Mouse (Mus musculus): ENCODE data around the gene Ptpro.

Gene Ptpro

GRCm38 (mm10) chr6:137252194-137252886 is at the start of gene Ptpro:
TSS of gene Ptpro (plus strand) at chr6:137252319.
- peak; percentile 9 for DNase-seq

DNA sequence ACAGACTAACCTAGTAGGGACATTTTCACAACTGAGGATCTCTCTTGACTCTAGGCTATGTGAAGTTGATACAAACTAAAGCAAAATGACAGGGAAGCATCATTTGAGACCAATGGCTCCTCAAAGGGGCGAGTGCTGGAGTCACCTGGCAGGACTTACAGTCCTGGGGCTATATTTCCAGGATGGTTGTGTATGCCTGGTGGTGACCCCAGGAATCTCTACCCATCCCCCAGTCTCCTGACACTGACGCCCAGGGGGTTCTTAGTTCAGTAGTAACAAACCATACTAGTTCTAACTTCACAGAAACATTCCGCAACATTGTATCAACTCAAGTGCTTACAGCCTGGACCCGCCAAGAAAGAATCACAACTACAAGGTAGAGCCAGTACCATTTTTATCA is 49.5 kb upstream of the Ptpro start:
- DNase-seq, result no peak

- DNase-seq, result no peak
Observed at GRCm38 (mm10) chr6:137205662-137206400, 46.3 kb upstream of the Ptpro start.

GRCm38 (mm10) chr6:137207126-137207525 is 45.0 kb upstream of the Ptpro start:
- no peak for DNase-seq

- DNase-seq, result no peak
Observed at GRCm38 (mm10) chr6:137209992-137210391, 42.1 kb upstream of the Ptpro start.

GRCm38 (mm10) chr6:137210991-137211390 is 41.1 kb upstream of the Ptpro start:
- DNase-seq, result no peak

DNA sequence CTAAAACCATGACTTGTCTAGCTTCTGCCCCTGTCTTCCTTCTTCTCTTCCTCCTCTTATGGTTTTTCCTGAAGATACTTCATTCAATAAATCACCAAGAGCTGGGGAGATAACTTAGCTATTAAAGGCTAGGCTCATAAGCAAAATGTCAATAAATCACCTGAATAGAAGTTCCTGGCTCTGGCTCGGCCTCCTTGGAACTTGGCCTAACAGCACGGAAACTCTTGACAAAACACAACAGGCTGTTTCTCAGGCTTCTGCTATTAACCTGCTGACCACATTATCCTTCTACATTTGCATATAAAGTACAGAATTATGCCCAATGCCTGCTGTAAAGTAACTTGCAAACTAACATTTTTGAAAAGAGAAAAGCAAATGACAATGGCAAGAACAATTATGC is 40.7 kb upstream of the Ptpro start:
- DNase-seq, result no peak

DNA sequence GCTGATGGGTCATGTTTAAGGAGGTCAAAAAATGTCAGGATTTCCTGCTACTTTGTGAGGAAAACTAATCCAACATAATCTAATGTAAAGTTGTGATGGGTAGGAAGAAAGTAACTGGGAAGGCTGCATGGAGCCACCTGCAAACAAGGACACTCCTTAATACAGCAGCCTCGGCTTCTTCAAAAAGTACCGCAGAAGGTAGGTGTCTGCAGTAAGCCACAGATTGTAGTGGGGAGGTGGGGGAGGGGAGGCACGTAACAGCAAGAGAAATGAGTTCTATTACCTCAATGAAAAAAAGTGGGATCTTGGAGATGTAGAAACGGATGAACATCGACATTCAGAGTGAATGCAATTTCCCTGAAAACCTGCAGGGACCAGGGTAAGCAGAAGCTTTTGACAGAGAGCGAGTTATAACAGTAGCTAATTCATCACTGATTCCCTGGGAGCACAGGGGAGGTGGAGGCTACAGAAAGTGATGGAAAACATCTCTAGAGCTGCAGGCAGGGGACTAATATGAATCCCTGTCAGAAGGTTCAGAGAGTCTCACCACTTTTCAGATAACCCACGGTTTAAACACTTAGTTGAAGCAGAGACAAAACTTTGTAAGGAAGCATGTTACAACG is 34.2 kb upstream of the Ptpro start:
- DNase-seq, result no peak

GRCm38 (mm10) chr6:137252887-137253242 is 746 bp downstream of the Ptpro start:
- DNase-seq, result no peak

- no peak for DNase-seq
Observed at GRCm38 (mm10) chr6:137253415-137253814, 1.3 kb downstream of the Ptpro start.

DNA sequence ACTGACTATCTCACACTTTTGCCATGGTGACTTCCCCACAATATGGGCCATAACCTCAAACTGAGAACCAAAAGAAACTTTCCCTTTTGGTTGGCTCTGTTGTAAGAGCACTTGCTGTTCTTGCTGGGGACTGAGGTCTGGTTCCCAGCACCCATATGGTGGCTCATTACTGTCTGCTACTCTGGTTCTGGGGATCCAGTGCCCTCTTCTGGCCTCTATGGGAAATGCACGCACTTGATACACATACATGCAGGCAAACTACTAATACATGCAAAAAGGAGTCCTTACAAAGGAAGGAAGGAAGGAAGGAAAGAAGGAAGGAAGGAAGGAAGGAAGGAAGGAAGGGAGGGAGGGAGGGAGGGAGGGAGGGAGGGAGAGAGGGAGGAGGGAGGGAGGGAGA is 8.9 kb downstream of the Ptpro start:
- DNase-seq, result no peak

- no peak for DNase-seq
Observed at GRCm38 (mm10) chr6:137262087-137262486, 10.0 kb downstream of the Ptpro start.

DNA sequence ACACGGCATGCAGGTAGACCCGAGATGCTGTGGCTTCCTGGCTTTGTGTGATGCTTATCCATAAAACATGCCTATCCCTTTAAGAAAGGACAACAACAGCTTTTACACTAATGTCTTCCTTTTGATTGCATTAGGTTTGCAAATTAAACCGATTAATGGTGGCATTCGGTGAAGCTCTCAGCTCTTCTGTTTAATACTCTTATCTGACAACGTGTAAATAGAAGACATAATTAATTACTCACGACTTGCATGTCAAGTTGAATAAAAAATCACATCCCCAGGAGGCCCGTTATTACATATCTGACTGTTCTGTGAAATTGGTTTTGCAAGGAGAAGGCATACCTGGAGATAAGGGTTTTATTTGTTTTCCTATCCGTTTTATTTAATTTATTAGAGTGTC is 15.9 kb downstream of the Ptpro start:
- DNase-seq, result no peak

DNA sequence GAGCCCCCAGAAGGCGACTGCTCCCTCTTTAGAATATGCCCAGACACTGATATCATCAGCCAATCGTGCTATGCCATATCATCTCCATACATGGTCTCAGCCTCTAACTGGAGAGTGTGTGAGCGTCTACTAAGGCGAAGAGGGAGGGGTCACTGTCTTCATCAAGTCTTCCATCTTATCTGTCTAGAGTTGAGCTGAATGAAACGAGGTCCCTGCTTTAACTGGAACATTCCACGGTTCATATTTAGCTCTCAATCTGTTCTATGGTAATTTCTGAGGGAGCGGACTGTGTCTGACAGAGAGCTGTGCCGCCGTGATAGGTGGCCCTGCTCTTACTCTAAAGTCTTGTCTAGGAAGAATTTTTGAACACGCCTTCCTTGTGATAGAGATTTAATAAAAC is 16.5 kb downstream of the Ptpro start:
- no peak for DNase-seq

GRCm38 (mm10) chr6:137272513-137272912 is 20.4 kb downstream of the Ptpro start:
- no peak for DNase-seq

GRCm38 (mm10) chr6:137277587-137277994 is 25.5 kb downstream of the Ptpro start:
- no peak for DNase-seq

DNA sequence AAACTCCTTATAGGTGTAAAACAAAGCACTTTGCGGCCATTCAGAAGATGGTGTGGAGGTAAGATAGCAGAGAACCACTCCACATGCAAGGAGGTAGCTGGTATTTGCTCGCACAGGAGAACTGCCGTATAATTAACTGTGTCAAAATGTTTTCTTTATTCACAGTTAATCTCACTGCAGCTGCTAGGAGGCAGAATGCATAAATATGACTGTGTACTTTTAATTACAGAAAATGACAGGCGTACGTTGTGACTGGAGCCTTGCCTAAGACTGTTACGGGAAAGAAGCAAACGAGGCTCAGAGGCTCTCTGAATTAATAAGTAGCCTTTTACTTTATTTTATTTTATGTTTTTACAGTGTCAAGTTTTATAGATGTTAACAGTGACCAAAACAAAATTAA is 27.5 kb downstream of the Ptpro start:
- DNase-seq, result no peak

- DNase-seq, result no peak
Observed at GRCm38 (mm10) chr6:137281541-137282049, 29.5 kb downstream of the Ptpro start.

GRCm38 (mm10) chr6:137282050-137282449 is 29.9 kb downstream of the Ptpro start:
- DNase-seq, result no peak

- no peak for DNase-seq
Observed at GRCm38 (mm10) chr6:137286376-137286775, 34.3 kb downstream of the Ptpro start.

DNA sequence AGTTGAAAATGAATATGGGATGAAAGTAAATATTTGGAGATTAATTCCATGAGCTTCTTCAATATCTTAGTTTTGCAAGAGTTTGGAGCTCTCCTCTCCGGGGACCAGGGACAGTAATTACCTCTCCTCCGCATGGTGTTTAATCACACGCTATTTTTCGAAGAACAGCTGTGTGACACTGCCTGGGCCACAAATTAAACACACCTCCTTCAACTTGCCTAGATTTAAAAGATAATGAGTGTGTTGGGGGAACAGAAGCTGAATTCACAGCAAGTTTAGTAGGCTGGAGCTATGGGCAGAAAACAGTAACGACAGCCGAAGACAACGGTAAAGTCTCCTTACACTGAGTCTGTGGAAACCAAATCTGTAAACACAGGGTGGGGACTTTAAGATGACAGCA is 35.7 kb downstream of the Ptpro start:
- no peak for DNase-seq

GRCm38 (mm10) chr6:137288264-137288663 is 36.1 kb downstream of the Ptpro start:
- DNase-seq, result no peak

GRCm38 (mm10) chr6:137292421-137292820 is 40.3 kb downstream of the Ptpro start:
- DNase-seq, result no peak

All from thymus, postnatal 4 days (tissue).